Mouse (Mus musculus): ENCODE measurements at regions not wholly inside any gene's neighbourhood (a gene's known extent, or its start where the extent isn't known, plus 50 kb on each side); places are given as distances from the start of the nearest gene placed in this dataset.
A peak's percentile ranks its signal among the peaks of the same experiment; 100 is the strongest.

GRCm38 (mm10) chr7:73125864-73126263 lies 249.4 kb upstream of the Rgma start:
- DNase-seq (no peak), ATAC-seq (no peak)

DNA sequence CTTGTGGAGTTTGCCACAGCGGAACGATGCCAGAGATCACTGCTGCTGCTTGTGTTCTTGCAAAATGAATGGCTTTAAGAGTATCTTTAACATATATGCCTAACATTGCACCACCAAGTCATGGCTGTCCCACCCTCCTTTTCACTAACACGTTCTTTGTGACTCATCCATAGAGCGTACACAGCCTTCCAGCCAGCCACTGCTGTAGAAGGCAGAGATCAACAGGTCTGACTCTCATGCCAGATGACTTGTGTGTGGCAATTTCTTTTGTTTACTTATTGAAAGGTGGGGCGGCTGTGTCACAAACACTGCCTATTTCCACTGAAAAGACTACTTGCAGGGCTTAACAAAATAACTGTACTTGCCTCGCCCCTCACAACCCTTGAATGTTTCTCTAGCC lies 239.5 kb upstream of the Rgma start:
- no peak for TF ChIP-seq CTCF (IDR thresholded peaks at IDR 0.05; ENCODE audit: low read depth)
- H3K27me3 ChIP-seq (ENCODE audit: insufficient read depth, low read length), result no peaks in the 10 kb centered on the region
- no peak overlapping the region for H3K27ac ChIP-seq (ENCODE audit: low read depth, low read length)
- no peaks in the 10 kb centered on the region for H3K36me3 ChIP-seq (ENCODE audit: insufficient read depth)
- H3K4me2 ChIP-seq (ENCODE audit: low read depth), result no peak overlapping the region
- H3K4me3 ChIP-seq (ENCODE audit: low read depth, low read length), result no peak overlapping the region
- H3K9ac ChIP-seq, result no peak overlapping the region
- ATAC-seq (no peak), DNase-seq (no peak)
- H3K4me1 ChIP-seq (ENCODE audit: insufficient read depth), result no peaks in the 10 kb centered on the region
- 62% methylated on average over 6 of the region's 6 CpGs for WGBS
- H3K9me3 ChIP-seq (ENCODE audit: low read length), result no peaks in the 10 kb centered on the region

More at GRCm38 (mm10) chr7:73125864-73126263, 249.4 kb upstream of the Rgma start:
- 20% methylated on average over 11 of the region's 11 CpGs for WGBS
- Histone ChIP-seq H3K4me2 (ENCODE audit: low read depth) (no peak overlapping the region), H3K27me3 (ENCODE audit: insufficient read depth, low read length) (no peaks in the 10 kb centered on the region), H3K4me1 (ENCODE audit: insufficient read depth) (no peaks in the 10 kb centered on the region), H3K36me3 (ENCODE audit: insufficient read depth) (no peaks in the 10 kb centered on the region), H3K27ac (ENCODE audit: low read depth, low read length) (no peak overlapping the region), H3K4me3 (ENCODE audit: low read depth, low read length) (no peak overlapping the region), H3K9me3 (ENCODE audit: low read length) (no peaks in the 10 kb centered on the region), H3K9ac (no peak overlapping the region)
- no peak for TF ChIP-seq CTCF (IDR thresholded peaks at IDR 0.05; ENCODE audit: low read depth)

DNA sequence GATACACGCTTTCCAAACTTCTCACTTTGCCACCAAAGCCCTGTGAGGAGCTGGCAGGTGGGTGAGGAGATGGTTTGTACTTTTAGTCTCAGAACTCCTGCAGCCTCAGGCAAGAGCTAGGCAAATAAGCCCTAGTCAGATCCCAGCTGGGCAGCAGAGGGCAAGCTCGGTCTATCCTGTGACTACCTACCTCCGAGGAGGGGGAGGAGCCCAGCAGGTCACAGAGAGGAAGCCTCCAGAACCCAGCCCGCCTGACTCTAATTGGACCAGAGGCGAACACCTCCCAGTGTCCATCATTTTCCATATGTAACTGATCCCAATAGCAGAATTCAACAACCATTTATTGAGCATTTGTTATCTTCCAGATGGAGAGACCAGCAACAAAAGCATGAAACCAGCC lies 237.0 kb upstream of the Rgma start:
- ATAC-seq, result no peak
- TF ChIP-seq CTCF (IDR thresholded peaks at IDR 0.05; ENCODE audit: low read depth), result peak; percentile 20; the same call in 1 of the 2 replicates

DNA sequence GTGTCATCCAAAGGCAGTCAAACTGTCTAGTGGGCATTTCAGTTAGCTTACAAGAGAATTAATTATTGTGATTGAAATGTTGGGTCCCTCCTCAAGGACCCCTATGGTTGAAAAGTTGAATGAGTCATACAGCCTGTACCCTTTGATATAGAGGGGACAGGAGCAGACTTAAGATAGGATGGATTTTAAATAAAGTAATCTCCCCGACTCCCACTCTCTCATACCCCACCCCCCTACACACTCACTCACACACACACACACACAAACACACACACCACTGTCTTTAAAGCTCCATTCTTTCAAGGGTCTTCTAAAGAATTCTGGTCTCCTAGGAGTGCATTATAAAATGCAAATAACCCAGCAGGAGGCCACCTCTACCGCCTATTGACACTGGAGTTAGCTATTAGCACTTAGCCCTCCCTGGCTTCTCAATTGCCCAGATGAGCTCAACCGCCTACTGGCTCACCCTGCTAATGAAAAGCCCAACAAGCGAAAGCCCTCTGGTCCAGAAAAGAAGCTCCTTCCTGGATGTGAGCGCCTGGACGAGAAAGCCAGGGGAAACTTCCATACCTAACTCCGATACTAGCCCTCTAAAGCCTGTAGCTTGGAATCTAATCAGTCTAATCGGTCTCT lies 236.3 kb upstream of the Rgma start:
- H3K36me3 ChIP-seq (ENCODE audit: insufficient read depth), result no peaks in the 10 kb centered on the region
- no peaks in the 10 kb centered on the region for H3K9me3 ChIP-seq (ENCODE audit: low read length)
- 12% methylated on average over 8 of the region's 8 CpGs for WGBS
- no peak overlapping the region for H3K27ac ChIP-seq (ENCODE audit: low read depth, low read length)
- H3K27me3 ChIP-seq (ENCODE audit: insufficient read depth, low read length), result no peaks in the 10 kb centered on the region
- no peak overlapping the region for H3K4me2 ChIP-seq (ENCODE audit: low read depth)
- no peak overlapping the region for H3K4me3 ChIP-seq (ENCODE audit: low read depth, low read length)
- ATAC-seq (no peak), DNase-seq (no peak)
- no peak for TF ChIP-seq CTCF (IDR thresholded peaks at IDR 0.05; ENCODE audit: low read depth)
- peaks cover 10% of the 10 kb centered on the region for H3K4me1 ChIP-seq (ENCODE audit: insufficient read depth)
- no peak overlapping the region for H3K9ac ChIP-seq

More for the DNA sequence above, 237.0 kb upstream of the Rgma start:
- peaks cover 10% of the 10 kb centered on the region for H3K4me1 ChIP-seq (ENCODE audit: insufficient read depth)
- H3K4me2 ChIP-seq (ENCODE audit: low read depth), result no peak overlapping the region
- DNase-seq, result no peak
- H3K27me3 ChIP-seq (ENCODE audit: insufficient read depth, low read length), result no peaks in the 10 kb centered on the region
- no peaks in the 10 kb centered on the region for H3K36me3 ChIP-seq (ENCODE audit: insufficient read depth)
- no peaks in the 10 kb centered on the region for H3K9me3 ChIP-seq (ENCODE audit: low read length)
- WGBS, result 37% methylated on average over 5 of the region's 5 CpGs
- H3K4me3 ChIP-seq (ENCODE audit: low read depth, low read length), result no peak overlapping the region
- no peak overlapping the region for H3K9ac ChIP-seq
- no peak overlapping the region for H3K27ac ChIP-seq (ENCODE audit: low read depth, low read length)

- ATAC-seq (no peak), DNase-seq (no peak)
- no peak for TF ChIP-seq CTCF (IDR thresholded peaks at IDR 0.05; ENCODE audit: low read depth)
- Histone ChIP-seq H3K27me3 (ENCODE audit: insufficient read depth, low read length) (no peaks in the 10 kb centered on the region), H3K9ac (no peak overlapping the region), H3K36me3 (ENCODE audit: insufficient read depth) (no peaks in the 10 kb centered on the region), H3K9me3 (ENCODE audit: low read length) (no peaks in the 10 kb centered on the region), H3K4me3 (ENCODE audit: low read depth, low read length) (no peak overlapping the region), H3K4me2 (ENCODE audit: low read depth) (no peak overlapping the region), H3K4me1 (ENCODE audit: insufficient read depth) (peaks cover 10% of the 10 kb centered on the region), H3K27ac (ENCODE audit: low read depth, low read length) (no peak overlapping the region)
- WGBS, result 49% methylated on average over 6 of the region's 6 CpGs
Measured at GRCm38 (mm10) chr7:73139901-73140300, 235.4 kb upstream of the Rgma start.

GRCm38 (mm10) chr7:73141167-73141566 lies 234.1 kb upstream of the Rgma start:
- H3K9ac ChIP-seq, result no peak overlapping the region
- H3K27ac ChIP-seq (ENCODE audit: low read depth, low read length), result no peak overlapping the region
- no peak for TF ChIP-seq CTCF (IDR thresholded peaks at IDR 0.05; ENCODE audit: low read depth)
- DNase-seq, result no peak
- H3K4me2 ChIP-seq (ENCODE audit: low read depth), result no peak overlapping the region
- H3K27me3 ChIP-seq (ENCODE audit: insufficient read depth, low read length), result no peaks in the 10 kb centered on the region
- H3K4me3 ChIP-seq (ENCODE audit: low read depth, low read length), result no peak overlapping the region
- H3K36me3 ChIP-seq (ENCODE audit: insufficient read depth), result no peaks in the 10 kb centered on the region
- H3K4me1 ChIP-seq (ENCODE audit: insufficient read depth), result peaks cover 10% of the 10 kb centered on the region
- H3K9me3 ChIP-seq (ENCODE audit: low read length), result no peaks in the 10 kb centered on the region
- 6% methylated on average over 5 of the region's 5 CpGs for WGBS
- peak; percentile 54; the same call in 1 of the 2 replicates for ATAC-seq

DNA sequence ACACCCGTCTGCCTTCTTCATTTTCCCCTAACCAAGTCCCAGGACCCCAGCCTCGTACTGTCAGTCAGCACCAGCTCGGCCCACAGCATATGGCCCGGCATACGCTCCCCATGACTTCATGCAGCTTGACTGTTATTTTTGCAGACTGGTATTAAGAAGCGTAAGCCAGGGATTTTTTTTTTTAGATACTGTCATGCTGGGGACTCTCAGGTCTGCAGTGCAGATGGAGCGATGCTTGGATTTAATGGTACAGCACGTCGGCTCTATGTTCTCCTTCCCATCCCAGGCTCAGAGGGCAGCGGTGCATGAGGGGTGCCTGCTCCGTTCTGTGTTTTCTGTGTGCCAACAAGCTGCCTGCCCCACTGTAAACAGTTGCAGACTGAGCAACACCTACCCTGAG lies 231.4 kb upstream of the Rgma start:
- no peaks in the 10 kb centered on the region for H3K36me3 ChIP-seq (ENCODE audit: insufficient read depth)
- H3K27me3 ChIP-seq (ENCODE audit: insufficient read depth, low read length), result no peaks in the 10 kb centered on the region
- no peak overlapping the region for H3K9ac ChIP-seq
- H3K4me2 ChIP-seq (ENCODE audit: low read depth), result no peak overlapping the region
- DNase-seq (peak; percentile 60), ATAC-seq (peak; percentile 53)
- WGBS, result 43% methylated on average over 11 of the region's 11 CpGs
- TF ChIP-seq CTCF (IDR thresholded peaks at IDR 0.05; ENCODE audit: low read depth), result no peak
- H3K4me3 ChIP-seq (ENCODE audit: low read depth, low read length), result no peak overlapping the region
- H3K9me3 ChIP-seq (ENCODE audit: low read length), result no peaks in the 10 kb centered on the region
- H3K27ac ChIP-seq (ENCODE audit: low read depth, low read length), result no peak overlapping the region
- H3K4me1 ChIP-seq (ENCODE audit: insufficient read depth), result peaks cover 10% of the 10 kb centered on the region
